Mouse (Mus musculus): ENCODE results near the gene Med12l. TPM values are rescaled to one million over a fixed set of nuclear protein-coding genes. Genes with fewer than 3 reads are reported as not detected.

Med12l gene
- total RNA-seq, 1 experiment = 3.6 TPM

DNA sequence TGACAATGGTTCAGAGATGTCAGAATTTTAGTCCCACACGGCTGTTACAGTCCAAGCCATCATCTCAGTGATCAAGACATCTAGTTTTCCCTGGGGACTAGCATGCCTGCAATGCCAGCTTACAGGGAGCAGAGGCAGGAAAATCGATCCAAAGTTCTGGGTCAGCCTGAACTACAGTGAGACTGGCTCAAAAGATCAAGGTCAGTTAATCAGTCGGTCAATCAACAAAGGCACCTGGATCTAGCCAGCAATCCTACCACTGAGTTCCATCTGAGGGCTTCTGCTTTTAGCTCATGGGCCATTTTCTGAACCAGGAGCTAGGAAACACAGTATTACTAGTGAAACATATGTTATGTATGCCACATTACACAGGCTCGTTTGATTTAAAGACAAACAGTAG lies 25.0 kb upstream of the Med12l start:
- Histone ChIP-seq H3K4me1 (ENCODE audit: control insufficient read depth in 2 of 2, insufficient read depth in 2 of 2, low read length in 2 of 2, poor library complexity in 1 of 2) (no peaks in the 10 kb centered on the region), H3K4me3 (ENCODE audit: insufficient read depth in 1 of 2, low read depth in 1 of 2, low read length in 2 of 2, poor library complexity in 1 of 2, severe bottlenecking in 1 of 2) (no peak overlapping the region), H3K9me3 (ENCODE audit: control insufficient read depth, insufficient read depth, low read depth, low read length) (no peaks in the 10 kb centered on the region), H3K27ac (ENCODE audit: insufficient read depth, low read depth, low read length, poor library complexity, severe bottlenecking) (no peak overlapping the region), H3K36me3 (ENCODE audit: control insufficient read depth, insufficient read depth, low read length, poor library complexity, severe bottlenecking) (no peaks in the 10 kb centered on the region), H3K9ac (ENCODE audit: insufficient read depth, low read depth, low read length, poor library complexity, severe bottlenecking) (no peak overlapping the region)
- TF ChIP-seq ZC3H11A (IDR thresholded peaks at IDR 0.05; ENCODE audit: borderline replicate concordance, low read depth, low read length) = no peak
- TF ChIP-seq MAFK (IDR thresholded peaks at IDR 0.05; ENCODE audit: insufficient read depth, low read depth, low read length) = no peak
- TF ChIP-seq ZNF384 (IDR thresholded peaks at IDR 0.05; ENCODE audit: low read depth, low read length) = no peak
- TF ChIP-seq HCFC1 (IDR thresholded peaks at IDR 0.05; ENCODE audit: borderline replicate concordance, insufficient read depth, low read length) = no peak
- TF ChIP-seq CHD2 (IDR thresholded peaks at IDR 0.05; ENCODE audit: low read depth, low read length) = no peak
- in situ Hi-C loops (cut with MboI; ENCODE audit: low sequenced_read_pairs in 2 of 2, unreplicated experiment in 2 of 2) = no loop called here
- DNase-seq (ENCODE audit: low read depth, low spot score) = no peak

DNA sequence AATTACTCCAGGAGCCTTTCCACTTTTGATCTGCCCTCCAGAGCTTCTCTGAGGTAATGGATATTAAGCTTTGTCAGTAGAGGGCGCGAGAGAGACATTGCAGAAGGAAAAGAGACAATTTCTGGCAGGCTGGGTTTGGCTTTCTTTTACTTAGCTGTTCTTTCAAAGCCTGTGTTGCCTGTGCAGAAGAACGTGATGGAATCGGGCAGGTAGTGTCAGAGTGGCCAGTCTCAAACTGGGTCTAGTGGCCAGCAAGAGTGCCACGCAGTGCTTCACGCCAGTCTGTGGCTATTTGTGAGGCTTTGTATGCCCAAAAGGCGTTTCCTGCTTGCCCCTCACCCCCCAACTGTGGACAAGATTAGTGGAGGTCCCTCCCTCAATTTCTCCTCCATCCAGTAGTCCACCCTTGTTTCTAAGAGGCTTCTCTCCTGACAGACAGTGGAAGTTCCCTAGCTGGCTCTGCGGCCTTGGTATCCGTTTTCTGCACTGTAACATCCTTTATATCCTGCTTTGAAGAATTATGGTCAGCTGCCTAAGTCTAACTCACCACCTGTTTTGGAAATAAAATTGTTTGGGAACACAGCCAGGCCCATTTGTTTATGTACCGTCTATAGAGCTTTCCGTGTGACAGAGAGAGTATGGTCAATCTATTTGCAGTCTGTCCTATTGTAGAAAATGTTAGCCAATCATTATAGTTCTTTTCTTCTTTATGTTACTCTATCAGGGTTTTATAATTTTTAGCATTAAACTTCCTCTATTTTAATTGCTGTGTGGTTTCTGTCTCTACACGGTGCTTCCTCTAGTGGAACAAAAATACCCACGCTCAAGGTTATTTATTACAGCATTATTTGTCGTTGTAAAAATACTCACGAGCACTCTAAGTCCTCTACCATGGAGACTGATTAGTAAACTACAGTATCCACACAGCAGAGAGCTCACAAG lies 22.5 kb upstream of the Med12l start:
- Histone ChIP-seq H3K36me3 (ENCODE audit: control insufficient read depth, insufficient read depth, low read length, poor library complexity, severe bottlenecking) (no peaks in the 10 kb centered on the region), H3K27ac (ENCODE audit: insufficient read depth, low read depth, low read length, poor library complexity, severe bottlenecking) (no peak overlapping the region), H3K9ac (ENCODE audit: insufficient read depth, low read depth, low read length, poor library complexity, severe bottlenecking) (no peak overlapping the region), H3K4me3 (ENCODE audit: insufficient read depth in 1 of 2, low read depth in 1 of 2, low read length in 2 of 2, poor library complexity in 1 of 2, severe bottlenecking in 1 of 2) (no peak overlapping the region), H3K9me3 (ENCODE audit: control insufficient read depth, insufficient read depth, low read depth, low read length) (no peaks in the 10 kb centered on the region), H3K4me1 (ENCODE audit: control insufficient read depth in 2 of 2, insufficient read depth in 2 of 2, low read length in 2 of 2, poor library complexity in 1 of 2) (no peaks in the 10 kb centered on the region)
- DNase-seq (ENCODE audit: low read depth, low spot score) = peak; percentile 62
- TF ChIP-seq ZNF384 (IDR thresholded peaks at IDR 0.05; ENCODE audit: low read depth, low read length) (no peak), ZC3H11A (IDR thresholded peaks at IDR 0.05; ENCODE audit: borderline replicate concordance, low read depth, low read length) (peak; percentile 40; the same call in 1 of the 2 replicates)
- in situ Hi-C loops (cut with MboI; ENCODE audit: low sequenced_read_pairs in 2 of 2, unreplicated experiment in 2 of 2) = no loop called here

- in situ Hi-C loops (cut with MboI; ENCODE audit: low sequenced_read_pairs in 2 of 2, unreplicated experiment in 2 of 2) = no loop called here
- Histone ChIP-seq H3K36me3 (ENCODE audit: control insufficient read depth, insufficient read depth, low read length, poor library complexity, severe bottlenecking) (no peaks in the 10 kb centered on the region), H3K4me1 (ENCODE audit: control insufficient read depth in 2 of 2, insufficient read depth in 2 of 2, low read length in 2 of 2, poor library complexity in 1 of 2) (no peaks in the 10 kb centered on the region), H3K27ac (ENCODE audit: insufficient read depth, low read depth, low read length, poor library complexity, severe bottlenecking) (no peak overlapping the region), H3K9me3 (ENCODE audit: control insufficient read depth, insufficient read depth, low read depth, low read length) (no peaks in the 10 kb centered on the region), H3K9ac (ENCODE audit: insufficient read depth, low read depth, low read length, poor library complexity, severe bottlenecking) (no peak overlapping the region), H3K4me3 (ENCODE audit: insufficient read depth in 1 of 2, low read depth in 1 of 2, low read length in 2 of 2, poor library complexity in 1 of 2, severe bottlenecking in 1 of 2) (no peak overlapping the region)
- no peak for DNase-seq (ENCODE audit: low read depth, low spot score)
- TF ChIP-seq MAFK (IDR thresholded peaks at IDR 0.05; ENCODE audit: insufficient read depth, low read depth, low read length) (no peak), ZC3H11A (IDR thresholded peaks at IDR 0.05; ENCODE audit: borderline replicate concordance, low read depth, low read length) (no peak), ZNF384 (IDR thresholded peaks at IDR 0.05; ENCODE audit: low read depth, low read length) (no peak), HCFC1 (IDR thresholded peaks at IDR 0.05; ENCODE audit: borderline replicate concordance, insufficient read depth, low read length) (no peak), CHD2 (IDR thresholded peaks at IDR 0.05; ENCODE audit: low read depth, low read length) (no peak)
Observed at GRCm38 (mm10) chr3:58983838-58984598, 21.6 kb upstream of the Med12l start.

DNA sequence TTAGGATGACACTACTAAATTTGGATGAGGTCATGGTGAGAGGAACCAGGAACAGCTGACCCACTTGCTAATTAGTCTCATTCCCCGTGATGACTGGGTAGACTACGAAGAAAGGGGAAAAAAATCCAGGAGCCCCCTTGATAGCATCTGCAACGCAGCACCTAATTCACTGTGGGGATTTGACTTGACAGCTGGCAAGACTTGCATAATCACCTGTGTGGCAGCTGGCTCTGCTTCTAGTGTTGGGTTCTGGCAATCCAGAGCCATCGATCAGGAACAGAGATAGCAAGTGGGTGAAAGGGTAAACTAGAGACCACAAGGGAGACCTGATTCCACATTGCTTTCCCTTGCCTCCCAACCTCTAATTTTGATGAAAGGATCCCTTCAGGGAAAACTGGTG lies 19.8 kb upstream of the Med12l start:
- H3K36me3 ChIP-seq (ENCODE audit: control insufficient read depth, insufficient read depth, low read length, poor library complexity, severe bottlenecking) = no peaks in the 10 kb centered on the region
- no peak overlapping the region for H3K27ac ChIP-seq (ENCODE audit: insufficient read depth, low read depth, low read length, poor library complexity, severe bottlenecking)
- H3K9me3 ChIP-seq (ENCODE audit: control insufficient read depth, insufficient read depth, low read depth, low read length) = no peaks in the 10 kb centered on the region
- H3K4me3 ChIP-seq (ENCODE audit: insufficient read depth in 1 of 2, low read depth in 1 of 2, low read length in 2 of 2, poor library complexity in 1 of 2, severe bottlenecking in 1 of 2) = no peak overlapping the region
- in situ Hi-C loops (cut with MboI; ENCODE audit: low sequenced_read_pairs in 2 of 2, unreplicated experiment in 2 of 2) = no loop called here
- no peak for TF ChIP-seq MAFK (IDR thresholded peaks at IDR 0.05; ENCODE audit: insufficient read depth, low read depth, low read length)
- no peak for TF ChIP-seq ZC3H11A (IDR thresholded peaks at IDR 0.05; ENCODE audit: borderline replicate concordance, low read depth, low read length)
- TF ChIP-seq ZNF384 (IDR thresholded peaks at IDR 0.05; ENCODE audit: low read depth, low read length) = no peak
- no peak for TF ChIP-seq HCFC1 (IDR thresholded peaks at IDR 0.05; ENCODE audit: borderline replicate concordance, insufficient read depth, low read length)
- no peak for TF ChIP-seq CHD2 (IDR thresholded peaks at IDR 0.05; ENCODE audit: low read depth, low read length)
- no peaks in the 10 kb centered on the region for H3K4me1 ChIP-seq (ENCODE audit: control insufficient read depth in 2 of 2, insufficient read depth in 2 of 2, low read length in 2 of 2, poor library complexity in 1 of 2)
- DNase-seq (ENCODE audit: low read depth, low spot score) = no peak
- no peak overlapping the region for H3K9ac ChIP-seq (ENCODE audit: insufficient read depth, low read depth, low read length, poor library complexity, severe bottlenecking)

Data from ES-E14 (cell line).